Mouse (Mus musculus): ENCODE results near the gene Pdgfd. TPM values are rescaled to one million over a fixed set of nuclear protein-coding genes. Genes with fewer than 3 reads are reported as not detected.

Gene Pdgfd
- polyA plus RNA-seq, 1 experiment from 2014 or later = 3.3 TPM

GRCm38 (mm10) chr9:6289211-6289696 is 120.9 kb downstream of the Pdgfd start:
- Histone ChIP-seq H3K4me3 (ENCODE audit: low read depth, low read length) (no peak overlapping the region), H3K9ac (replicated peaks; ENCODE audit: low read depth, low read length) (no peak overlapping the region), H3K9me3 (ENCODE audit: control insufficient read depth, low read length) (no peaks in the 10 kb centered on the region), H3K36me3 (ENCODE audit: control insufficient read depth, insufficient read depth, low read length) (no peaks in the 10 kb centered on the region), H3K27me3 (ENCODE audit: control insufficient read depth, insufficient read depth, low read length) (no peaks in the 10 kb centered on the region), H3K4me1 (ENCODE audit: control insufficient read depth, insufficient read depth, low read length) (no peaks in the 10 kb centered on the region), H3K4me2 (ENCODE audit: low read depth, low read length) (no peak overlapping the region), H3K27ac (ENCODE audit: low read depth, low read length) (no peak overlapping the region)
- ATAC-seq (ENCODE audit: low read depth) = peak; percentile 68; the same call in 1 of the 2 replicates
- WGBS = 4% methylated on average over 2 of the region's 2 CpGs

GRCm38 (mm10) chr9:6298547-6298946 is 130.2 kb downstream of the Pdgfd start:
- Histone ChIP-seq H3K4me1 (ENCODE audit: control insufficient read depth, insufficient read depth, low read length) (no peaks in the 10 kb centered on the region), H3K9ac (replicated peaks; ENCODE audit: low read depth, low read length) (no peak overlapping the region), H3K4me2 (ENCODE audit: low read depth, low read length) (no peak overlapping the region), H3K36me3 (ENCODE audit: control insufficient read depth, insufficient read depth, low read length) (no peaks in the 10 kb centered on the region), H3K27me3 (ENCODE audit: control insufficient read depth, insufficient read depth, low read length) (no peaks in the 10 kb centered on the region), H3K4me3 (ENCODE audit: low read depth, low read length) (no peak overlapping the region), H3K9me3 (ENCODE audit: control insufficient read depth, low read length) (no peaks in the 10 kb centered on the region), H3K27ac (ENCODE audit: low read depth, low read length) (no peak overlapping the region)
- no peak for ATAC-seq (ENCODE audit: low read depth)
- WGBS = 62% methylated on average over 2 of the region's 2 CpGs

- Histone ChIP-seq H3K36me3 (ENCODE audit: control insufficient read depth, insufficient read depth, low read length) (no peaks in the 10 kb centered on the region), H3K27me3 (ENCODE audit: control insufficient read depth, insufficient read depth, low read length) (no peaks in the 10 kb centered on the region), H3K9ac (replicated peaks; ENCODE audit: low read depth, low read length) (no peak overlapping the region), H3K4me1 (ENCODE audit: control insufficient read depth, insufficient read depth, low read length) (no peaks in the 10 kb centered on the region), H3K4me3 (ENCODE audit: low read depth, low read length) (no peak overlapping the region), H3K4me2 (ENCODE audit: low read depth, low read length) (no peak overlapping the region), H3K9me3 (ENCODE audit: control insufficient read depth, low read length) (no peaks in the 10 kb centered on the region), H3K27ac (ENCODE audit: low read depth, low read length) (no peak overlapping the region)
- WGBS = 69% methylated on average over 3 of the region's 3 CpGs
- no peak for ATAC-seq (ENCODE audit: low read depth)
Measured at GRCm38 (mm10) chr9:6302050-6302449, 133.7 kb downstream of the Pdgfd start.

GRCm38 (mm10) chr9:6304590-6304989 is 136.2 kb downstream of the Pdgfd start:
- 86% methylated on average over 3 of the region's 3 CpGs for WGBS
- Histone ChIP-seq H3K4me1 (ENCODE audit: control insufficient read depth, insufficient read depth, low read length) (no peaks in the 10 kb centered on the region), H3K27me3 (ENCODE audit: control insufficient read depth, insufficient read depth, low read length) (no peaks in the 10 kb centered on the region), H3K4me3 (ENCODE audit: low read depth, low read length) (no peak overlapping the region), H3K9ac (replicated peaks; ENCODE audit: low read depth, low read length) (no peak overlapping the region), H3K4me2 (ENCODE audit: low read depth, low read length) (no peak overlapping the region), H3K9me3 (ENCODE audit: control insufficient read depth, low read length) (no peaks in the 10 kb centered on the region), H3K36me3 (ENCODE audit: control insufficient read depth, insufficient read depth, low read length) (no peaks in the 10 kb centered on the region), H3K27ac (ENCODE audit: low read depth, low read length) (no peak overlapping the region)
- no peak for ATAC-seq (ENCODE audit: low read depth)

GRCm38 (mm10) chr9:6305847-6306246 is 137.5 kb downstream of the Pdgfd start:
- WGBS = 94% methylated on average over 3 of the region's 3 CpGs

GRCm38 (mm10) chr9:6317114-6317513 is 148.7 kb downstream of the Pdgfd start:
- no peak for ATAC-seq (ENCODE audit: low read depth)
- no peak overlapping the region for H3K9ac ChIP-seq (replicated peaks; ENCODE audit: low read depth, low read length)
- WGBS = 77% methylated on average over 1 of the region's 1 CpGs
- no peak overlapping the region for H3K4me2 ChIP-seq (ENCODE audit: low read depth, low read length)
- no peak overlapping the region for H3K4me3 ChIP-seq (ENCODE audit: low read depth, low read length)
- no peaks in the 10 kb centered on the region for H3K4me1 ChIP-seq (ENCODE audit: control insufficient read depth, insufficient read depth, low read length)
- no peaks in the 10 kb centered on the region for H3K27me3 ChIP-seq (ENCODE audit: control insufficient read depth, insufficient read depth, low read length)
- no peaks in the 10 kb centered on the region for H3K36me3 ChIP-seq (ENCODE audit: control insufficient read depth, insufficient read depth, low read length)
- no peaks in the 10 kb centered on the region for H3K9me3 ChIP-seq (ENCODE audit: control insufficient read depth, low read length)
- H3K27ac ChIP-seq (ENCODE audit: low read depth, low read length) = no peak overlapping the region

More at GRCm38 (mm10) chr9:6305847-6306246, 137.5 kb downstream of the Pdgfd start:
- no peaks in the 10 kb centered on the region for H3K27me3 ChIP-seq (ENCODE audit: control insufficient read depth, insufficient read depth, low read length)
- H3K4me2 ChIP-seq (ENCODE audit: low read depth, low read length) = no peak overlapping the region
- ATAC-seq (ENCODE audit: low read depth) = no peak
- no peaks in the 10 kb centered on the region for H3K4me1 ChIP-seq (ENCODE audit: control insufficient read depth, insufficient read depth, low read length)
- H3K9ac ChIP-seq (replicated peaks; ENCODE audit: low read depth, low read length) = no peak overlapping the region
- no peaks in the 10 kb centered on the region for H3K9me3 ChIP-seq (ENCODE audit: control insufficient read depth, low read length)
- no peak overlapping the region for H3K4me3 ChIP-seq (ENCODE audit: low read depth, low read length)
- no peaks in the 10 kb centered on the region for H3K36me3 ChIP-seq (ENCODE audit: control insufficient read depth, insufficient read depth, low read length)
- no peak overlapping the region for H3K27ac ChIP-seq (ENCODE audit: low read depth, low read length)

- ATAC-seq (ENCODE audit: low read depth) = no peak
- H3K27me3 ChIP-seq (ENCODE audit: control insufficient read depth, insufficient read depth, low read length) = no peaks in the 10 kb centered on the region
- no peak overlapping the region for H3K27ac ChIP-seq (ENCODE audit: low read depth, low read length)
- no peaks in the 10 kb centered on the region for H3K9me3 ChIP-seq (ENCODE audit: control insufficient read depth, low read length)
- H3K36me3 ChIP-seq (ENCODE audit: control insufficient read depth, insufficient read depth, low read length) = no peaks in the 10 kb centered on the region
- no peaks in the 10 kb centered on the region for H3K4me1 ChIP-seq (ENCODE audit: control insufficient read depth, insufficient read depth, low read length)
- H3K4me2 ChIP-seq (ENCODE audit: low read depth, low read length) = no peak overlapping the region
- H3K4me3 ChIP-seq (ENCODE audit: low read depth, low read length) = no peak overlapping the region
- WGBS = 86% methylated on average over 2 of the region's 2 CpGs
- no peak overlapping the region for H3K9ac ChIP-seq (replicated peaks; ENCODE audit: low read depth, low read length)
Measured at GRCm38 (mm10) chr9:6325408-6325807, 157.0 kb downstream of the Pdgfd start.

GRCm38 (mm10) chr9:6333499-6333898 is 165.1 kb downstream of the Pdgfd start:
- peak; percentile 78 for ATAC-seq (ENCODE audit: low read depth)
- no peaks in the 10 kb centered on the region for H3K4me1 ChIP-seq (ENCODE audit: control insufficient read depth, insufficient read depth, low read length)
- H3K4me2 ChIP-seq (ENCODE audit: low read depth, low read length) = no peak overlapping the region
- no peaks in the 10 kb centered on the region for H3K36me3 ChIP-seq (ENCODE audit: control insufficient read depth, insufficient read depth, low read length)
- H3K4me3 ChIP-seq (ENCODE audit: low read depth, low read length) = no peak overlapping the region
- H3K9me3 ChIP-seq (ENCODE audit: control insufficient read depth, low read length) = no peaks in the 10 kb centered on the region
- no peaks in the 10 kb centered on the region for H3K27me3 ChIP-seq (ENCODE audit: control insufficient read depth, insufficient read depth, low read length)
- no peak overlapping the region for H3K9ac ChIP-seq (replicated peaks; ENCODE audit: low read depth, low read length)
- WGBS = 67% methylated on average over 1 of the region's 1 CpGs
- no peak overlapping the region for H3K27ac ChIP-seq (ENCODE audit: low read depth, low read length)

GRCm38 (mm10) chr9:6336236-6336635 is 167.9 kb downstream of the Pdgfd start:
- Histone ChIP-seq H3K27me3 (ENCODE audit: control insufficient read depth, insufficient read depth, low read length) (no peaks in the 10 kb centered on the region), H3K36me3 (ENCODE audit: control insufficient read depth, insufficient read depth, low read length) (no peaks in the 10 kb centered on the region), H3K4me2 (ENCODE audit: low read depth, low read length) (no peak overlapping the region), H3K4me3 (ENCODE audit: low read depth, low read length) (no peak overlapping the region), H3K9ac (replicated peaks; ENCODE audit: low read depth, low read length) (no peak overlapping the region), H3K4me1 (ENCODE audit: control insufficient read depth, insufficient read depth, low read length) (no peaks in the 10 kb centered on the region), H3K9me3 (ENCODE audit: control insufficient read depth, low read length) (no peaks in the 10 kb centered on the region), H3K27ac (ENCODE audit: low read depth, low read length) (no peak overlapping the region)
- ATAC-seq (ENCODE audit: low read depth) = no peak
- 47% methylated on average over 2 of the region's 2 CpGs for WGBS
